Mouse (Mus musculus): ENCODE results near the gene Fbl.

DNA sequence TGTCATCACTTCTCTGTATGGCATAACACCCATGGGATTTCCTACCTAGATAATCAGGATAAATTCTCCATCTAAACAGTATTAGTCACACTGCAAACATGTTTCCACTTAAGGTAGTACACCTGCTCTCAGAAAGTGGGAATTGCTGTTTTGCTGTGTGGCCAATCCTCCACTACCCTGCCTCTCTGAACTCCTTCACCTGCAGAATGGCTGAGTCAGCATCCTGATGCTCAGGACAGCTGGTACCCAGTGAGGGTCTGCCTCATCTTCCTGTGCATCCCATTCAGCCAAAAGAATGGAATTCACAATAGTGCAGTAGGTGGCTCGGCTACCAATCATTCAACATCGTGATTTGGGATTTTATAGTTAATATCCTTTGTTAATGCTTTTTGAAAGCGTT, 9.6 kb upstream of the Fbl start:
- TF ChIP-seq POLR2AphosphoS5 (IDR thresholded peaks at IDR 0.05; ENCODE audit: insufficient replicate concordance, low read depth, low read length) (no peak), CTCF (IDR thresholded peaks at IDR 0.05; ENCODE audit: low read depth, low read length) (no peak), GATA2 (IDR thresholded peaks at IDR 0.05; ENCODE audit: borderline replicate concordance, low read depth, low read length) (no peak)
